In genomic region chr14:29491786-29492185, GRCm38 (mm10) we compare ENCODE assay signal across 22 mouse cellular contexts.
DNase-seq lines count a peak whose midpoint lies in the region; ATAC-seq and TF ChIP-seq lines count a peak whose summit lies in the region.
"Had no signal": no experiment of that assay in that cellular context is flagged by ENCODE, and none has a peak within 500 bp of the region (broad histone marks: within the 10 kb centered on the region; RNA-seq: fewer than 3 reads in every experiment).

No protein-coding gene starts in this region.

- no peaks in the 10 kb centered on the region for H3K36me3 ChIP-seq in kidney, embryonic 15.5 days
- no peaks in the 10 kb centered on the region for H3K36me3 ChIP-seq in kidney, adult 2 months (ENCODE audit: control insufficient read depth, insufficient read depth, low read length)
- H3K36me3 ChIP-seq in embryonic facial prominence, embryonic 14.5 days (ENCODE audit: control insufficient read depth, insufficient read depth, low read length): no peaks in the 10 kb centered on the region
- H3K36me3 ChIP-seq: hindbrain, embryonic 12.5 days had no signal

- H3K9me3 ChIP-seq in kidney, embryonic 15.5 days (replicated peaks): no peaks in the 10 kb centered on the region
- H3K9me3 ChIP-seq in embryonic facial prominence, embryonic 14.5 days (ENCODE audit: control insufficient read depth, low read length): no peaks in the 10 kb centered on the region
- H3K9me3 ChIP-seq: forebrain, embryonic 13.5 days; hindbrain, embryonic 12.5 days had no signal

- H3K4me1 ChIP-seq in kidney, embryonic 15.5 days: peaks cover 5% of the 10 kb centered on the region; the same call in 1 of the 2 replicates
- H3K4me1 ChIP-seq in kidney, adult 2 months (ENCODE audit: control insufficient read depth, insufficient read depth, low read length): no peaks in the 10 kb centered on the region
- no peaks in the 10 kb centered on the region for H3K4me1 ChIP-seq in embryonic facial prominence, embryonic 14.5 days (ENCODE audit: control insufficient read depth, insufficient read depth, low read length)
- H3K4me1 ChIP-seq: forebrain, embryonic 13.5 days; hindbrain, embryonic 12.5 days had no signal

- 0 out of 2 replicates have a peak, but pooled peaks have one; percentile 22 for ATAC-seq in kidney, embryonic 15.5 days (replicated peaks; ENCODE audit: low FRiP score)
- ATAC-seq in embryonic facial prominence, embryonic 14.5 days (ENCODE audit: low read depth): peak; percentile 50; the same call in 1 of the 2 replicates
- ATAC-seq: activated CD4-positive, CD25-positive, alpha-beta regulatory T cell, adult 4 months; forebrain, embryonic 13.5 days; forebrain, postnatal 0 days; hindbrain, embryonic 16.5 days; inflammation-experienced regulatory T-cells, adult 6 months; Patski had no signal

- no peak for TF ChIP-seq CTCF in kidney, adult 2 months (conservative IDR thresholded peaks at IDR 0.05; ENCODE audit: insufficient read depth, insufficient read length, low read depth, low read length)

- no peak for TF ChIP-seq POLR2A in kidney, adult 2 months (IDR thresholded peaks at IDR 0.05; ENCODE audit: low read depth, low read length)

- H3K4me3 ChIP-seq in kidney, embryonic 15.5 days (replicated peaks): no peak overlapping the region
- H3K4me3 ChIP-seq in kidney, adult 2 months (ENCODE audit: insufficient read depth, low read depth, low read length): no peak overlapping the region
- H3K4me3 ChIP-seq in embryonic facial prominence, embryonic 14.5 days (ENCODE audit: low read depth, low read length): no peak overlapping the region
- H3K4me3 ChIP-seq: forebrain, embryonic 13.5 days; hindbrain, embryonic 12.5 days had no signal

- WGBS in kidney, embryonic 15.5 days: 33% methylated on average over 1 of the region's 1 CpGs
- 52% methylated on average over 1 of the region's 1 CpGs for WGBS in kidney, adult 2 months
- WGBS in embryonic facial prominence, embryonic 14.5 days: 59% methylated on average over 1 of the region's 1 CpGs

- no peaks in the 10 kb centered on the region for H3K27me3 ChIP-seq in kidney, embryonic 15.5 days
- H3K27me3 ChIP-seq in kidney, adult 2 months (replicated peaks; ENCODE audit: control insufficient read depth, insufficient read depth, low read length): no peaks in the 10 kb centered on the region
- H3K27me3 ChIP-seq in embryonic facial prominence, embryonic 14.5 days (replicated peaks; ENCODE audit: control insufficient read depth, insufficient read depth, low read length): no peaks in the 10 kb centered on the region
- H3K27me3 ChIP-seq: forebrain, embryonic 13.5 days; hindbrain, embryonic 12.5 days had no signal

- no peak overlapping the region for H3K9ac ChIP-seq in kidney, embryonic 15.5 days
- H3K9ac ChIP-seq in embryonic facial prominence, embryonic 14.5 days (ENCODE audit: low read depth, low read length): no peak overlapping the region
- H3K9ac ChIP-seq: forebrain, embryonic 13.5 days; forebrain, postnatal 0 days; hindbrain, embryonic 12.5 days had no signal

- intact Hi-C loops in left cerebral cortex, postnatal 25 days (cut with DNase I): no loop called here

- H3K4me2 ChIP-seq in kidney, embryonic 15.5 days: no peak overlapping the region
- H3K4me2 ChIP-seq in embryonic facial prominence, embryonic 14.5 days (ENCODE audit: low read depth, low read length): no peak overlapping the region
- H3K4me2 ChIP-seq: forebrain, embryonic 13.5 days; hindbrain, embryonic 12.5 days had no signal

- peak; percentile 17 for DNase-seq in embryo, embryonic 10 days (ENCODE audit: low spot score)
- DNase-seq in embryo, embryonic 10.5 days (ENCODE audit: low spot score): no peak
- DNase-seq in kidney, adult 2 months: no peak
- peak; percentile 31 for DNase-seq in embryonic facial prominence, embryonic 14.5 days (ENCODE audit: low spot score)
- DNase-seq in gonadal fat pad, adult 2 months (ENCODE audit: low read depth): peak; percentile 57
- DNase-seq in left cerebral cortex, postnatal 25 days (ENCODE audit: low spot score in 2 of 2): no peak
- DNase-seq: adrenal gland, adult 2 months; cerebellum, adult 11-12 months; cerebellum, adult 9-10 months; cerebellum, postnatal 25 days; forebrain, postnatal 0 days; gastrocnemius, postnatal 14 days; heart, postnatal 10 days; heart, postnatal 4 days; kidney, adult 11 months had no signal

- H3K27ac ChIP-seq in kidney, embryonic 15.5 days: no peak overlapping the region
- H3K27ac ChIP-seq in kidney, adult 2 months (ENCODE audit: insufficient read depth, low read depth, low read length): no peak overlapping the region
- H3K27ac ChIP-seq in embryonic facial prominence, embryonic 14.5 days (replicated peaks; ENCODE audit: low read depth, low read length): no peak overlapping the region
- H3K27ac ChIP-seq: forebrain, embryonic 13.5 days; hindbrain, embryonic 12.5 days had no signal

Comparison
In these comparisons a context has a peak if more than half of its experiments do, and no peak if none do; other contexts are left out.
1. DNase-seq: peak in embryo, embryonic 10 days (single experiment), embryonic facial prominence, embryonic 14.5 days (single experiment) and gonadal fat pad, adult 2 months (single experiment); none in embryo, embryonic 10.5 days (single experiment), kidney, adult 2 months (single experiment) and left cerebral cortex, postnatal 25 days (0 of 2).